Mouse (Mus musculus) myocyte (in vitro differentiated cells): ENCODE measurements around the gene Ankrd42.

ENCODE experiments used
- POLR2AphosphoS2 ChIP-seq: IDR thresholded peaks from one replicate; pipeline ENCODE4 v1.6.1; 2011; ENCODE audit warnings: low read depth, control low read depth; ENCODE audit not compliant: insufficient read length
- TCF12 ChIP-seq: IDR thresholded peaks from one replicate; pipeline ENCODE4 v1.6.1; 2011; ENCODE audit warnings: mild to moderate bottlenecking, control low read depth; ENCODE audit not compliant: poor library complexity, insufficient read depth, severe bottlenecking

GRCm38 (mm10) chr7:92677346-92677745 lies 40.4 kb upstream of the Ankrd42 start:
- TF ChIP-seq POLR2AphosphoS2, result no peak
- TF ChIP-seq TCF12, result no peak
